Mouse (Mus musculus): ENCODE data around the gene Gm49369. TPM values are rescaled to one million over a fixed set of nuclear protein-coding genes. Genes with fewer than 3 reads are reported as not detected.
"Not testable (repeated sequence)": the region's sequence is repeated elsewhere in the genome, so short reads cannot be mapped to it uniquely, and the experiment has no call there.

Gene Gm49369
- polyA plus RNA-seq, 1 experiment: not detected

- TF ChIP-seq POLR2A (IDR thresholded peaks at IDR 0.05; ENCODE audit: insufficient read depth, low read length) (no peak), CTCF (IDR thresholded peaks at IDR 0.05; ENCODE audit: low read depth, low read length) (no peak), EP300 (IDR thresholded peaks at IDR 0.05; ENCODE audit: insufficient read depth, low read depth, low read length) (no peak)
- no peaks in the 10 kb centered on the region for H3K4me1 ChIP-seq (ENCODE audit: control insufficient read depth, insufficient read depth, low read length)
- no peak overlapping the region for H3K4me3 ChIP-seq (ENCODE audit: low read depth, low read length)
- no peaks in the 10 kb centered on the region for H3K36me3 ChIP-seq (ENCODE audit: control insufficient read depth, insufficient read depth, low read length, poor library complexity, severe bottlenecking)
- H3K9me3 ChIP-seq (replicated peaks; ENCODE audit: control insufficient read depth, insufficient read depth, low read length, poor library complexity, severe bottlenecking): no peaks in the 10 kb centered on the region
- H3K9ac ChIP-seq (ENCODE audit: low read depth, poor library complexity, severe bottlenecking): no peak overlapping the region
- H3K27ac ChIP-seq (ENCODE audit: insufficient read depth, low read length): no peak overlapping the region
- no peaks in the 10 kb centered on the region for H3K27me3 ChIP-seq (ENCODE audit: control insufficient read depth, insufficient read depth, low read length, poor library complexity, severe bottlenecking)
These were observed 52.2 kb downstream of the Gm49369 start for GRCm38 (mm10) chr7:142330271-142330724.

- no peak overlapping the region for H3K27ac ChIP-seq (ENCODE audit: insufficient read depth, low read length)
- TF ChIP-seq EP300 (IDR thresholded peaks at IDR 0.05; ENCODE audit: insufficient read depth, low read depth, low read length): no peak
- no peak for TF ChIP-seq POLR2A (IDR thresholded peaks at IDR 0.05; ENCODE audit: insufficient read depth, low read length)
- TF ChIP-seq CTCF (IDR thresholded peaks at IDR 0.05; ENCODE audit: low read depth, low read length): no peak
- H3K9me3 ChIP-seq (replicated peaks; ENCODE audit: control insufficient read depth, insufficient read depth, low read length, poor library complexity, severe bottlenecking): no peaks in the 10 kb centered on the region
- H3K36me3 ChIP-seq (ENCODE audit: control insufficient read depth, insufficient read depth, low read length, poor library complexity, severe bottlenecking): no peaks in the 10 kb centered on the region
- no peak overlapping the region for H3K4me3 ChIP-seq (ENCODE audit: low read depth, low read length)
- no peaks in the 10 kb centered on the region for H3K4me1 ChIP-seq (ENCODE audit: control insufficient read depth, insufficient read depth, low read length)
- H3K9ac ChIP-seq (ENCODE audit: low read depth, poor library complexity, severe bottlenecking): no peak overlapping the region
- H3K27me3 ChIP-seq (ENCODE audit: control insufficient read depth, insufficient read depth, low read length, poor library complexity, severe bottlenecking): no peaks in the 10 kb centered on the region
These were observed 54.0 kb downstream of the Gm49369 start for GRCm38 (mm10) chr7:142328507-142328906.

GRCm38 (mm10) chr7:142326714-142327445 is 55.6 kb downstream of the Gm49369 start:
- no peak overlapping the region for H3K9ac ChIP-seq (ENCODE audit: low read depth, poor library complexity, severe bottlenecking)
- no peak overlapping the region for H3K27ac ChIP-seq (ENCODE audit: insufficient read depth, low read length)
- no peaks in the 10 kb centered on the region for H3K27me3 ChIP-seq (ENCODE audit: control insufficient read depth, insufficient read depth, low read length, poor library complexity, severe bottlenecking)
- H3K4me1 ChIP-seq (ENCODE audit: control insufficient read depth, insufficient read depth, low read length): no peaks in the 10 kb centered on the region
- H3K4me3 ChIP-seq (ENCODE audit: low read depth, low read length): no peak overlapping the region
- TF ChIP-seq CTCF (IDR thresholded peaks at IDR 0.05; ENCODE audit: low read depth, low read length): no peak
- TF ChIP-seq POLR2A (IDR thresholded peaks at IDR 0.05; ENCODE audit: insufficient read depth, low read length): no peak
- TF ChIP-seq EP300 (IDR thresholded peaks at IDR 0.05; ENCODE audit: insufficient read depth, low read depth, low read length): no peak
- H3K9me3 ChIP-seq (replicated peaks; ENCODE audit: control insufficient read depth, insufficient read depth, low read length, poor library complexity, severe bottlenecking): no peaks in the 10 kb centered on the region
- no peaks in the 10 kb centered on the region for H3K36me3 ChIP-seq (ENCODE audit: control insufficient read depth, insufficient read depth, low read length, poor library complexity, severe bottlenecking)

- H3K9ac ChIP-seq (ENCODE audit: low read depth, poor library complexity, severe bottlenecking): no peak overlapping the region
- no peak overlapping the region for H3K27ac ChIP-seq (ENCODE audit: insufficient read depth, low read length)
- no peaks in the 10 kb centered on the region for H3K36me3 ChIP-seq (ENCODE audit: control insufficient read depth, insufficient read depth, low read length, poor library complexity, severe bottlenecking)
- H3K27me3 ChIP-seq (ENCODE audit: control insufficient read depth, insufficient read depth, low read length, poor library complexity, severe bottlenecking): no peaks in the 10 kb centered on the region
- TF ChIP-seq CTCF (IDR thresholded peaks at IDR 0.05; ENCODE audit: low read depth, low read length): no peak
- no peak overlapping the region for H3K4me3 ChIP-seq (ENCODE audit: low read depth, low read length)
- H3K4me1 ChIP-seq (ENCODE audit: control insufficient read depth, insufficient read depth, low read length): no peaks in the 10 kb centered on the region
- H3K9me3 ChIP-seq (replicated peaks; ENCODE audit: control insufficient read depth, insufficient read depth, low read length, poor library complexity, severe bottlenecking): no peaks in the 10 kb centered on the region
These were observed 58.9 kb downstream of the Gm49369 start for GRCm38 (mm10) chr7:142323396-142324117.

GRCm38 (mm10) chr7:142322641-142323040 is 59.8 kb downstream of the Gm49369 start:
- no peaks in the 10 kb centered on the region for H3K36me3 ChIP-seq (ENCODE audit: control insufficient read depth, insufficient read depth, low read length, poor library complexity, severe bottlenecking)
- H3K9ac ChIP-seq (ENCODE audit: low read depth, poor library complexity, severe bottlenecking): no peak overlapping the region
- no peak for TF ChIP-seq EP300 (IDR thresholded peaks at IDR 0.05; ENCODE audit: insufficient read depth, low read depth, low read length)
- TF ChIP-seq CTCF (IDR thresholded peaks at IDR 0.05; ENCODE audit: low read depth, low read length): no peak
- TF ChIP-seq POLR2A (IDR thresholded peaks at IDR 0.05; ENCODE audit: insufficient read depth, low read length): no peak
- no peak overlapping the region for H3K27ac ChIP-seq (ENCODE audit: insufficient read depth, low read length)
- H3K4me3 ChIP-seq (ENCODE audit: low read depth, low read length): no peak overlapping the region
- no peaks in the 10 kb centered on the region for H3K9me3 ChIP-seq (replicated peaks; ENCODE audit: control insufficient read depth, insufficient read depth, low read length, poor library complexity, severe bottlenecking)
- no peaks in the 10 kb centered on the region for H3K27me3 ChIP-seq (ENCODE audit: control insufficient read depth, insufficient read depth, low read length, poor library complexity, severe bottlenecking)
- no peaks in the 10 kb centered on the region for H3K4me1 ChIP-seq (ENCODE audit: control insufficient read depth, insufficient read depth, low read length)

- H3K4me1 ChIP-seq (ENCODE audit: control insufficient read depth, insufficient read depth, low read length); H3K27me3 ChIP-seq (ENCODE audit: control insufficient read depth, insufficient read depth, low read length, poor library complexity, severe bottlenecking); H3K4me3 ChIP-seq (ENCODE audit: low read depth, low read length); H3K27ac ChIP-seq (ENCODE audit: insufficient read depth, low read length); H3K36me3 ChIP-seq (ENCODE audit: control insufficient read depth, insufficient read depth, low read length, poor library complexity, severe bottlenecking); H3K9ac ChIP-seq (ENCODE audit: low read depth, poor library complexity, severe bottlenecking); H3K9me3 ChIP-seq (replicated peaks; ENCODE audit: control insufficient read depth, insufficient read depth, low read length, poor library complexity, severe bottlenecking): not testable (repeated sequence)
These were observed 60.7 kb downstream of the Gm49369 start for GRCm38 (mm10) chr7:142321637-142322306.

Other genes with a start within 250 kb of the Gm49369 start
- not detected in 2 replicates for gene Gm39115, start 246.6 kb downstream of the Gm49369 start, polyA plus RNA-seq (2011; ENCODE audit: insufficient read depth, insufficient read length, low read depth, missing spikeins)
- not detected in 2 replicates for gene Gm45337, start 238.1 kb downstream of the Gm49369 start, polyA plus RNA-seq (2011; ENCODE audit: insufficient read depth, insufficient read length, low read depth, missing spikeins)
- gene Gm29735, start 225.6 kb downstream of the Gm49369 start, polyA plus RNA-seq (2011; ENCODE audit: insufficient read depth, insufficient read length, low read depth, missing spikeins): not detected in 2 replicates
- gene Gm4553, start 216.9 kb downstream of the Gm49369 start, polyA plus RNA-seq (2011; ENCODE audit: insufficient read depth, insufficient read length, low read depth, missing spikeins): not detected in 2 replicates
- not detected in 2 replicates for gene Krtap5-2, start 206.7 kb downstream of the Gm49369 start, polyA plus RNA-seq (2011; ENCODE audit: insufficient read depth, insufficient read length, low read depth, missing spikeins)
- gene Gm10153, start 192.3 kb downstream of the Gm49369 start, polyA plus RNA-seq (2011; ENCODE audit: insufficient read depth, insufficient read length, low read depth, missing spikeins): not detected in 2 replicates
- gene Krtap5-3, start 181.3 kb downstream of the Gm49369 start, polyA plus RNA-seq (2011; ENCODE audit: insufficient read depth, insufficient read length, low read depth, missing spikeins): not detected in 2 replicates
- gene Gm7579, start 170.8 kb downstream of the Gm49369 start, polyA plus RNA-seq (2011; ENCODE audit: insufficient read depth, insufficient read length, low read depth, missing spikeins): not detected in 2 replicates
- gene Krtap5-5, start 152.7 kb downstream of the Gm49369 start, polyA plus RNA-seq (2011; ENCODE audit: insufficient read depth, insufficient read length, low read depth, missing spikeins): not detected in 2 replicates
- gene Gm40460, start 141.6 kb downstream of the Gm49369 start, polyA plus RNA-seq (2011; ENCODE audit: insufficient read depth, insufficient read length, low read depth, missing spikeins): not detected in 2 replicates
- gene Gm2431, start 124.3 kb downstream of the Gm49369 start, polyA plus RNA-seq (2011; ENCODE audit: insufficient read depth, insufficient read length, low read depth, missing spikeins): not detected in 2 replicates
- not detected in 2 replicates for gene Gm4559, start 108.3 kb downstream of the Gm49369 start, polyA plus RNA-seq (2011; ENCODE audit: insufficient read depth, insufficient read length, low read depth, missing spikeins)
- gene Krtap5-1, start 85.5 kb downstream of the Gm49369 start, polyA plus RNA-seq (2011; ENCODE audit: insufficient read depth, insufficient read length, low read depth, missing spikeins): not detected in 2 replicates
- not detected in 2 replicates for gene Krtap5-4, start 79.1 kb downstream of the Gm49369 start, polyA plus RNA-seq (2011; ENCODE audit: insufficient read depth, insufficient read length, low read depth, missing spikeins)
- 0.90 TPM in 1 of 2 replicates, not detected in the other for gene Ifitm10, start 8.9 kb downstream of the Gm49369 start, polyA plus RNA-seq (2011; ENCODE audit: insufficient read depth, insufficient read length, low read depth, missing spikeins)
- 248 and 256 TPM in 2 replicates for gene Ctsd, start 5.4 kb upstream of the Gm49369 start, polyA plus RNA-seq (2011; ENCODE audit: insufficient read depth, insufficient read length, low read depth, missing spikeins)
- 0.82 TPM in 1 of 2 replicates, not detected in the other for gene Syt8, start 52.2 kb upstream of the Gm49369 start, polyA plus RNA-seq (2011; ENCODE audit: insufficient read depth, insufficient read length, low read depth, missing spikeins)
- 2.1 and 4.8 TPM in 2 replicates for gene Tnni2, start 59.1 kb upstream of the Gm49369 start, polyA plus RNA-seq (2011; ENCODE audit: insufficient read depth, insufficient read length, low read depth, missing spikeins)
- gene Lsp1, start 78.1 kb upstream of the Gm49369 start, polyA plus RNA-seq (2011; ENCODE audit: insufficient read depth, insufficient read length, low read depth, missing spikeins): 3.7 and 6.0 TPM in 2 replicates
- gene Tnnt3, start 116.2 kb upstream of the Gm49369 start, polyA plus RNA-seq (2011; ENCODE audit: insufficient read depth, insufficient read length, low read depth, missing spikeins): 2.1 and 2.7 TPM in 2 replicates
- 15.1 and 15.2 TPM in 2 replicates for gene Mrpl23, start 150.0 kb upstream of the Gm49369 start, polyA plus RNA-seq (2011; ENCODE audit: insufficient read depth, insufficient read length, low read depth, missing spikeins)